Mouse (Mus musculus): Measurements from ENCODE around the gene Gm21969.

The Gm21969 gene

DNA sequence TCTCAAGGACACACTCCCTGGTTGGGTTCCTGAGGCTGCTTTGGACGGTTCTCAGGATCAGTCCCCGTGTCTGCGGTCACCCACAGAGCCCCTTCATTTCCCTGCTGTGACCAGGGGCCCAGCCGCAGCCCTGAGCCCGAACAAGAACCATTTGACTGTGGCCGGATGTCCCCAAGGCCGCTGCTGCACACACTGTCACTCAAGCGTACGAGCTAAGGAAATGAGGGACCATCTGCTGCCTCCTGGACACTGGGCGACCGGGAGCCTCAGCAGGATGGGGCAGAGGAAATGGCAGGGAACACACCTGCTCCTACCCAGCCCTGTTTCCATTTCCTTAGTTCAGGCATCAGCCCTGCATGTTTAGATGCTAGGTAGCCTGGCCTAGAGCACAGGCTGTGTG lies 47.9 kb downstream of the Gm21969 start:
- no peak for DNase-seq (ENCODE audit: low read depth, low spot score)

DNA sequence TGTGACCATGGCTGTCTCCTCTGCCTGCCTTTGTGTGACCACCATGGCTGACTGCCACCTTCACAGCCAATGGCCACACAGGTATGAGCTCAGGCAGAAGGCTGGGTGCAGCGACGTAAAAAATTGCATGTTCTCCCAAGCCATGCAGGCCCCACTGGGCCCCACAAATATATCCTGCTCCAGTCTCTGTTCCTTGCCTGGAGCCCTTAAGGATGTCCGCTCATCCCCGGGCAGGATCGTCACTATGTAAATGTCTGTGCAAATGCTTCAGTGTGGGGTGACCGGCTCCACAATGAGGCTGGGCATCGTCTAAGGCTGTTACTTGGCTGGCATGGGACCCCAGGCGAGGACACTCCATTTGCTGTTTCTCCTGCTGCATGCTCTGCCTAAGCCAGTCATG lies 50.3 kb downstream of the Gm21969 start, which contains the start of gene Tas1r2:
Gene Tas1r2, plus strand, starts transcription at position 301 of the 400 bp plus-strand sequence.
- DNase-seq (ENCODE audit: low read depth, low spot score), result no peak

DNA sequence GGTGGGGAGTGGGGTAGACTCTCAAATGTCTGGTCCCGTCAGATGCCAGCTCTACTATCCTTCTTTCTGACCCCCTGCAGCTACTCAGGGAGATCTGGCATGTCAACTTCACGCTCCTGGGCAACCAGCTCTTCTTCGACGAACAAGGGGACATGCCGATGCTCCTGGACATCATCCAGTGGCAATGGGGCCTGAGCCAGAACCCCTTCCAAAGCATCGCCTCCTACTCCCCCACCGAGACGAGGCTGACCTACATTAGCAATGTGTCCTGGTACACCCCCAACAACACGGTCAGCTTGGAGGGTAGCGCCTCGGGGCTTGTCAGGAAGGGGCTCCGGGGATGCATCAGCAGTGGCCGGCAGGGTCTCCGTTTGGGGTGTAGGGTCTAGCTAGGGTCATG lies 58.9 kb downstream of the Gm21969 start:
- DNase-seq (ENCODE audit: low read depth, low spot score), result no peak

DNA sequence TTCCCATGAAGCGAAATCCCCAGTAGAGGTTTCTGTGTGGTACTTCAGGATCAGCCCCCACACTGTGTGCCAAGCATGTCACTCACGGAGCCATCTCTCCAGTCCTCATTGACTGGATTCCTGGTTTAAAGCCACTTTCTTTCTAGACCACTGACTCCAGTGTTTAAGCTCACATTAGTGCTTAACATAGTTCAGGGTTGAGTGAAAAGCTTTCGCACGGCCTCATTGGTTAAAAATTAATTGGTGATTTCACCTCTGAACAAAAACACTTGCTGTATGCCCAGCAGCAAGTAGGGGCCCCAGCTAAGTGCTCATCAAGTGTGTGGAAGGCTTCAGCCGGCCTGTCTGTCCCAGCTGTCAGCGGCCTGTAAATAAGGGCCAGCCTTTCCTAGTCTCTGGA lies 64.6 kb downstream of the Gm21969 start:
- DNase-seq (ENCODE audit: low read depth, low spot score), result no peak

DNA sequence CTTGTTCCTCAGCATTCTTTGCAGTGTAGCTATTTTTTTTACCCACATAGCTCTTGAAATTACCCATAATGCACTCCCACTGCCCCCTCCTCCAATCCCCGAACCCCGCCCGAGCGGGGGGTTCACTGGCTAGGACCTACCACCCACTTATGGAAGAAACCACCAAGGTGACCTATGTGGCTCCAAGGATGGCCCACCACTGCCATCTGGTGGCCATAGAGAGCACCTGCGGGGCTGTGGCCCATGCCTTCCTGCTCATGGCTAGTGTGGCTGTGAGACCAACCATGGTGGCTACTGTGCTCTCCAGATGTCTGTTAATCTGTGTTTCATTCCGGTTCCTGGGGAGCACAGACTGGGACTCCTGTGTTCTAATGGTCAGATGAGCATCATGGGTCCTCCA lies 66.9 kb downstream of the Gm21969 start:
- DNase-seq (ENCODE audit: low read depth, low spot score), result peak; percentile 39

DNA sequence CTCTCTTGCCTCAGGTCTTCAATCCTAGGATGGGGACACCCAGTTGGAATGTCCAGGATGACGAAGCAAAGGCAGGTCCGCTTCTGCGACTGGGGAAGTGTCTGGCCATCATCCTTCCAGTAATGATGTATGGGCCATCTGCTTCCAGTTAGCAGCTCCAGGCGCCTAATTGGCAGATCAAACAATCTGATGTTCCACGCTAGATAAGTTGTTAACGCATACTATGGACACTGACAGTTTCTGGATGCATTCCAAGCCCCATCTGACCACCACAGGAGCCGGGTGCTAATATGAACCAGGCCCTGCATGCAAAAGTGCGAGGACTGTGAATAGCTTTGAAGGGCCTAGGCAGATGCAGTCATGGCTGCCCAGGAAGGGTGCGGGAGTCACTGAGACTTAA lies 72.7 kb downstream of the Gm21969 start:
- no peak for DNase-seq (ENCODE audit: low read depth, low spot score)

DNA sequence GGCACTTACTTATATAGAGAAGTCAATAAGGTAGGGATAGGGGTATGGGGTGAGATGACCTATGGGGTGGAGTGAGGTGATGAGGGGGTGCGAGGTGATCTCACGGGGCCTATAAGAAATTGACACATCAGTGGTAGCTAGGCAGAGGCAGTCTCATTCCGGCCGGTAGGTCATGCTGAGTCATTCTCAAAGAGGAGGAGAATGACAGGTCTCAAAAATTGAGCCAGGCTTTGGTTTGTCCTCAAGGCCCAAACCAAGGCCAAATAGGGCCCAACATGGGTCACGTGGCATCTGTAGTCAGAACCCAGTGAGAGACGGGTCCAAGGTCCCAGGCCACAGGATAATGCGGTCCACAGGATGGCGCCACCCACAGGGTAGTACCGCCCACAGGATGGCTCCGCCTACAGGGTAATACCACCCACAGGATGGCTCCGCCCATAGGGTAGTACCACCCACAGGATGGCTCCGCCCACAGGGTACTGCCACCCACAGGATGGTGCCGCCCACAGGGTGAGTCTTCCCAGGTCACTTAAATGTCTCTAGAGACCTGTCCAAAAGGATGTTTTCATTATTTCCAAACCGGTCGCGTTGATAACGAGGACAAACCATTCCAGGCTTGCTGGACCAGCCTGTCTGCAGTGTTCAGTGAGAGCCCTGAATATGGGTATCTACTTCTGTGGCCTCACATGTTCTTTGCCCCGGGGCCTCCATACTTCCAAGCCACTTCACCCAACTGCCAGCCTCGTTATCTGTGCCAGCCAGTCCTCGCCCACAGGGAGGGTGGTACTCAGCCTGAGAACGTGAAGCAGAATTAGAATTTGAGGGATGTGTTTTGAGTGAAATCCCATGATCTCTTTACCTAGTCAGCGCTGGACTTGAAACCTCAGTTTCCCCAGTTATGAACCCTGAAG lies 81.0 kb downstream of the Gm21969 start:
- no peak for DNase-seq (ENCODE audit: low read depth, low spot score)

DNA sequence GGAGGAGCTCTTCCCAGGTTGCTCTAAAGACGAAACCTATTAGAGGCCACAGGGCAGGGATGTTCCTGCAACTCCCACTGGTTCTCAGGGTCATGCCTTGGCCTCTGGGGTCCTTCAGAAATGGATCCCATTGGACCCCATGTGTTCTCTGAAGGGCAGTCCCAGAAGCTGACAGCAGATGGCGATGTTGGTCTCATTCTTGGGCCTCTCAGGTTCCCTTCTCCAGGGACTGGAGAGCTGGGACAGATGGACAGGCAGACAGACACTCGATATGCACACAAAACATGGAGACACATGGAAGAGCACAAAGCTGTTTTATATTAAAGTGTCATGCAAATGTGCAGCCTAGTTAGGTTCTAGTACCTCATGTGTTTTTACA lies 81.6 kb downstream of the Gm21969 start:
- DNase-seq (ENCODE audit: low read depth, low spot score), result peak; percentile 36

DNA sequence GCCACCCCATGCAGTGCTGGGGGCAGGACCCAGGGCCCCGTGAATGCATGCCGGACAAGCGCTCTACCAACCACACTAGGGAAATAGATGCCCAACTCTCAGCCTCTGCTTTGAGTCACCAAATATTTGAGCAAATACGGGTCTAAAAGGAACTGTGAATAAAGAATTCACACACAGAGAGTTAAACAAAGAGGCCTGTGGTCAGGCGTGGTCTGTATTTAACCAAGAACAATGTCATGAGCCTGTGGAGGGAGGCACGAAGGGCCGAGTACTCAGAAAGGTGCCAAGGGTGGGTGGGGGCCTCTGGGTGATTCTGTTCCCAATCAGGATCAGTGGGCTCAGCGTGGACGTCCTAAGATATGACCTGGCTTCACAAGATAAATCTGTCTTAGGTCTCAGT lies 85.1 kb downstream of the Gm21969 start:
- DNase-seq (ENCODE audit: low read depth, low spot score), result no peak

DNA sequence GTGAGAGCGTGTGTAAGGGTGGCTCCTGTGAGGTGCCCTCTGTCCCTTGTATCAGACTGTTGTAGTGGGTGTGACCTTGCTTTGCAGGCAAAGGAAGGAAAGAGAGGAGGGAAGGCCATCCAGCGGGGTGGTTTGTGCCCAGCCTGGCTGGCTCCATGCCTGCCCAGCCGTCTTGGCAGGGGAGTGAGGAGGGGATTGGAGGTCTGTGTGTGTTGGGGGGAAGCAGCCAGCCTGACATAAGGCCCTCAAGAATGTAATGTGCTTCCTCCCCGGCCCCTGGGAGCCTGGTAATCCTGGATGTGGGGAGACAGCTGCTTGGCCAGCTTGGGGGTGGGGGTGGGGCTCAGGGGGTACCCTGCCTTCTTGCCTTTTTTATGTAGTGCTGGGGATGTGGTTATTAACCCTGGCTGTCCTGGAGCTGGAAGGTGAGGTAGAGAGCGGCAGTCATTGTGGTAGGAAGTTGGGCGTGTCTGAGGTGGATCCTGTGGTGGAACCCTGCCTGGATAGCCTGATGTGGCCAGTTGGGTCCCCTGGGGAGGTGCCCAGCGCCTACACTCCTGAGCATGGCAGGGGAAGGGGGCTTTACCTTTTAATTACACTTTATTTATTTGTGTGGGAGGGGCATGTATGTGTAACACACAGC lies 86.8 kb downstream of the Gm21969 start:
- peak; percentile 18 for DNase-seq (ENCODE audit: low read depth, low spot score)

DNA sequence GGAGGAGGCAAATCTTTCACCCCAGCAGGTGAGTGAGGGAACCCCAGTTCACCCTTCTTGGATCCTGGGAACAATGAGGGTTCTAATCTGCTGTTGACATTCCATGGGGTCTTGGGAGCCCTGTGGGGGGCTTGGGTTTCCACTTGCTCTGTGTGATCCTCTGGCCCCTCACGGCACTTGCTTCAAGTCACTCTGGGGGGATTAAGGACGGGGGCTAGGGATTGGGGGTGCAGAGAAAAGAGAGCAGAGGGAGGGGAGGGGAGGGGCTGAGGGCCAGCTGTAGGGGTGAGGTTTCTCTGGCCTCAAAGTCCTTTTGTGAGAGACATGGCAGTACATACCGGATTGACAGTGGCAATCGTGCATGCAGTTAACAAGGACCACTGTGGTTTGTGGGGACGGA lies 90.3 kb downstream of the Gm21969 start:
- no peak for DNase-seq (ENCODE audit: low read depth, low spot score)

DNA sequence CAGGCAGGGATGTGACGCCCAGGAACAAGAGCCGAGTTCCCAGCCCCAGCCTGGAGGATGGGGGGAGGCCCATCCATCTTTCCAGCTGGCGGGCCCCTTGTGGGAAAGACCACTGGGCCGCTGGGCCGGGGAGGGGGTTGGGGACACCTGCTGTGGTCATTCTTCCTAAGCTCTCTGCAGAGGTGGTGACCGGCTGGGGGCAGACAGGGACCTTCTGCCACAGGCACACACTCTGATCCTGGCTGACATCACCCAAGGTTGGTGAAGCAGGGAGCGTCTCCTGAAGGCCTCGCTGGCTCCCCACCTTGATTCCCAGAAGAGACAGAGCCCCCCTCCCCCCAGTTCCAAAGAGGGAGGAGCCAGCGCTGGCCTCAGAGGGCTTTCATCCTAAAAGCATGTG lies 94.8 kb downstream of the Gm21969 start:
- DNase-seq (ENCODE audit: low read depth, low spot score), result peak; percentile 13

DNA sequence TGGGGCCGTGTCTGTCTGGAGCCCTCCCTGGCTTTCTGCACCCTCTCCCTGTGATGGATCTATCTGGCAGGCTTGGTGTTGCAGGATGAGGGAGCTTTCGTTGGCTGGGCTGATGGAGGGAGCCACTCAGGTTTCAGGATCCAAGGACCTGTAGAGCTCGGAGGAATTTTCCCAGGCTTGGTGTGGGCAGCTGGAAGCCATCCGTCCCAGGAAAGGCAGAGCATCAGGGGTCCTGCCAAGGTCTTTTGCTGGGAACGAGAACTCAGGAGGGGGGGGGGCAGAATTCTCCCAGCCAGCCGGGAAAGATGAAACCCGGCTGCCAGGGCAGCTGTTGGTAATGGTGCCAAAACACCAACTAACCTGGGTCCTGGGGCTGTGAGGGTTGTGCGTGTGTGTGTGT lies 95.6 kb downstream of the Gm21969 start:
- peak; percentile 22 for DNase-seq (ENCODE audit: low read depth, low spot score)

DNA sequence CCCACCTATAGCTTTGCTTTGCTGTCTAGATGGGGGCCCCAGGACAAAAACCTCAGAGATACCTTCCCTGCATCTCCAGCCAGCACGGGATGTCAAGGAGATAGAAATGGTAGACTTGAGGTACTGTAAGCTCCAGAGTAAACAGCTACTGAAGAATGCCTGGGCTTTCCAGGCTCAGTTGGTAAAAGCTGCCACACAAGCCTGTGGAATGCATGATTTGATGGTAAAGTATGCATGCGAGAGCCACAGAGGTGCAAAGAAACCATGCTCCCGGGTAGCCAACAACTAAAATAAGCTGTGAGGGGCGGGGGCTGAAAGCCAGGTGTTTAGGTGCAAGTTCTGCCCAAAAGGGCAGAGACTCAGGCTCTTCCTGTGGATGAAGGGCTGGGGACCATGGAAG lies 99.9 kb downstream of the Gm21969 start:
- no peak for DNase-seq (ENCODE audit: low read depth, low spot score)

DNA sequence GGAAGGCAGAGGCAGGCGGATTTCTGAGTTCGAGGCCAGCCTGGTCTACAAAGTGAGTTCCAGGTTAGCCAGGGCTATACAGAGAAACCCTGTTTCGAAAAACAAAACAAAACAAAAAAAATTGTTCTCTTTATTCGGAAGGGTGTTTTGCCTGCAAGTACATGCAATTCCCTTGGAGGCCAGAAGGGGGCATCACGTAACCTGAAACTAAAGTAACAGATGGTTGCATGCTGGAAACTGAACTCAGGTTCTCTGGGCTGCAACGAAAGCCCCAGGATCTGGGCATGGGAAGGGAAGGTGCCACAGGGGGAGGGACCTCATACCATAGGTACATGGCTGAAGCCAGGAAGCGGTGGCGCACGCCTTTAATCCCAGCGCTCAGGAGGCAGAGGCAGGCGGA lies 100.5 kb downstream of the Gm21969 start:
- no peak for DNase-seq (ENCODE audit: low read depth, low spot score)

DNA sequence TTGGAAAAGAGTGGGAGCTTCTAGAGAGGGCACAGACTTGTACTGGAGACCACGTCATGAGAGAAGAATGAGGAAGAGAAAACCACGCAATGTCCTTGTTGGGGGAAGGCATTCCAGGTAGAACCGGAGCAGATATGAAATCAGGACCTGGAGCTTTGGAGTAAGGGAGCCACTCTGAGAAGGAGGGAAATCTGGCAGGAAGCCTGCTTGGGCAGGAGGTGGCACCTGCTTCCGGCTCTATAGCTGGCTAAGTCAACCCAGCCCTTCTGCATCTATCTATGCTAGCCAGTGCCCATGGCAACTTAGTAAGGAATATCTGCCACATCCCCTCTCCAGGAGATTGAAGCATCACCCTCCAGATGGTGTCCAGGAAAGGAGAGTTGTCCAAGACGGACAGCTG lies 103.0 kb downstream of the Gm21969 start:
- DNase-seq (ENCODE audit: low read depth, low spot score), result no peak

DNA sequence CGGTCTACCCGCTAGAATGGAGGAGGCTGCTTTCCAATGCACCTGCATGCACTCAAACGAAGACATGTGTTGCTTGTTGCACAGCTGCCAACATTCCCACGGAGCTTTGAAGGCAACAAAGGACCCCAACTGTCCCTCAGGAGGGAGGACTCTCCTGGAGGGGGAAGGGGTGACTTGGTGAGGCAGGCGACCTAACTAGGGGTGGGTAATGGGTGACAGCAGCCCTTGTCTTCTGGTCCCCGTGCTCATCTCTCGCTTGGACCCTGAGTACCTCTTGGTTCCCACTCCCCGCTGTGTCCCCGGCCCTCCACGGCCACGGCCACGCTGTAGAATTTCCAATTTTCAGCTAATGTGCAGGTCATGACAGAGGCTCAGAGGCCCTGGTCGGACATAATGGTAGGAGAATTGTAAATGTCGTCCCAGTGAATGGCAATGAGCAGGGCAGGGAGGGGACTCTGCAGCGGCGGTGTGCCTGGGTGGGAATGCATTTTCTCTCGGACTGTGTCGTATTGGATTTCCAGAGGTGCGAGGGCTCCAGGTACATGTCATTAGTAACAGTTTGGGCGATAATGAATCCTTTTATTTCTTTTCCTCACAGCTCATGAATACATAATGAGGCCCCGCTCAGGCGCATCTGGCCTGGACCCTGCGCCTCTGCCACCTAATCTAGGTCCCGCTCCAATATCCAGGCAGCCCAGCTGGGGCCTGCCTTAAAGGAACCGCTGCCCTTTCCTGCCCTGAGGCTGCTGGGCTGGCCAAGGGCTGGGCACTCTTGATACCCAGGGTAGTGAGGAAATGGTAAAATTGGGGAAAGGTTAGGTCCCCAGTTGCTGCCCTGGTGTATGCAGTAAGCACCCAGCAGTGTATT lies 107.7 kb downstream of the Gm21969 start:
- no peak for DNase-seq (ENCODE audit: low read depth, low spot score)
